21 mouse cellular contexts compared by ENCODE assay signal in the genomic region with DNA sequence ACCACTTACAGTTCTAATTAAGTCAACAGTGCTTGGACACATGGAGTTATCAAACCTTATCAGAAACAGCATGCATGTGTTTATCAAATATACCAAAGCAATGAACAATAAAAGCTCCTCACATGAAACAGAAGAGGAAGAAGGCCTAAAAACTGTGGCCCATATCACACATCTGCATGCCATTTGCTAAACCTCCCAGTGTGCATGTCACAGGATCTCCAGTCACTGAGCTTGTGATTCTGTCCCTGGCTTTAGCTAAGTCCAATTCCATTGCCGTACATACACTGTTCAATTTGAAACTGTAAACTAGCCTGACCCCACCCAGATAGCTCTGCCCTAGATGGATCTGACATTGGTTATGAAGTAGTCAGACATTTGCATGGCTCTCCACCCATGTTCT. TPM values are rescaled to one million over a fixed set of nuclear protein-coding genes. Genes with fewer than 3 reads are reported as not detected.
DNase-seq lines count a peak whose midpoint lies in the region; ATAC-seq and TF ChIP-seq lines count a peak whose summit lies in the region.
"Had no signal": no experiment of that assay in that cellular context is flagged by ENCODE, and none has a peak within 500 bp of the region (broad histone marks: within the 10 kb centered on the region; RNA-seq: fewer than 3 reads in every experiment).

No protein-coding gene starts in this region.

- DNase-seq in liver, embryonic 11.5 days (ENCODE audit: low spot score), result no peak
- DNase-seq in liver, result no peak
- no peak for DNase-seq in liver, embryonic 14.5 days (ENCODE audit: low read depth in 3 of 3, low spot score in 3 of 3)
- no peak for DNase-seq in layer of hippocampus, postnatal 10 days (ENCODE audit: low spot score in 2 of 2)
- no peak for DNase-seq in lung, postnatal 0 days (ENCODE audit: low spot score)
- DNase-seq in gastrocnemius, postnatal 25 days, result no peak
- DNase-seq: adrenal gland, postnatal 14 days; B cell, adult 2 months; cerebellum, adult 18-20 months; cerebellum, adult 9-11 months; cerebellum, postnatal 36 days; gastrocnemius, postnatal 14 days; heart, postnatal 36 days had no signal

- H3K27ac ChIP-seq in liver, embryonic 11.5 days (ENCODE audit: low read depth, low read length), result no peak overlapping the region
- no peak overlapping the region for H3K27ac ChIP-seq in liver, embryonic 14.5 days
- H3K27ac ChIP-seq in lung, postnatal 0 days (ENCODE audit: low read length), result no peak overlapping the region
- H3K27ac ChIP-seq: embryonic facial prominence, embryonic 10.5 days; forebrain, embryonic 15.5 days; heart, embryonic 13.5 days; hindbrain, embryonic 15.5 days had no signal

- TF ChIP-seq EP300 in liver, embryonic 14.5 days (IDR thresholded peaks at IDR 0.05; ENCODE audit: low read depth), result no peak
- TF ChIP-seq EP300 in lung, postnatal 0 days (IDR thresholded peaks at IDR 0.05), result no peak

- no peak overlapping the region for H3K4me2 ChIP-seq in liver, embryonic 11.5 days
- H3K4me2 ChIP-seq in liver, embryonic 14.5 days (ENCODE audit: low read depth), result no peak overlapping the region
- H3K4me2 ChIP-seq in lung, postnatal 0 days (replicated peaks; ENCODE audit: low read depth, low read length), result no peak overlapping the region
- H3K4me2 ChIP-seq: forebrain, embryonic 15.5 days; heart, embryonic 13.5 days; hindbrain, embryonic 15.5 days had no signal

- 64% methylated on average over 1 of the region's 1 CpGs for WGBS in liver, embryonic 11.5 days
- WGBS in liver, embryonic 14.5 days (ENCODE audit: insufficient replicate concordance), result 33% methylated on average over 1 of the region's 1 CpGs
- 81% methylated on average over 1 of the region's 1 CpGs for WGBS in lung, postnatal 0 days

- no peaks in the 10 kb centered on the region for H3K9me3 ChIP-seq in liver, embryonic 11.5 days (ENCODE audit: control insufficient read depth, low read length)
- H3K9me3 ChIP-seq in liver, embryonic 14.5 days (ENCODE audit: control insufficient read depth, low read length), result no peaks in the 10 kb centered on the region
- H3K9me3 ChIP-seq in lung, postnatal 0 days (ENCODE audit: low read length), result no peaks in the 10 kb centered on the region
- H3K9me3 ChIP-seq: embryonic facial prominence, embryonic 10.5 days; forebrain, embryonic 15.5 days; heart, embryonic 13.5 days; hindbrain, embryonic 15.5 days had no signal

- no peaks in the 10 kb centered on the region; the same call in 1 of the 2 replicates for H3K4me1 ChIP-seq in liver, embryonic 11.5 days (replicated peaks; ENCODE audit: control insufficient read depth, insufficient read depth, low read length)
- H3K4me1 ChIP-seq in liver, embryonic 14.5 days (replicated peaks; ENCODE audit: control insufficient read depth in 2 of 2, insufficient read depth in 2 of 2, low read length in 1 of 2), result peaks cover 2 to 5% of the 10 kb centered on the region in 2 experiments; a peak in 3 of 4 replicates
- no peaks in the 10 kb centered on the region for H3K4me1 ChIP-seq in lung, postnatal 0 days (ENCODE audit: insufficient read depth, low read depth, low read length)
- H3K4me1 ChIP-seq: embryonic facial prominence, embryonic 10.5 days; forebrain, embryonic 15.5 days; hindbrain, embryonic 15.5 days had no signal

- ATAC-seq in liver, embryonic 11.5 days (replicated peaks; ENCODE audit: low FRiP score), result peak; percentile 45; the same call in 1 of the 2 replicates
- ATAC-seq in liver, embryonic 14.5 days (ENCODE audit: insufficient read depth), result peak; percentile 75
- peak; percentile 96 for ATAC-seq in megakaryocyte progenitor cell, adult 5-6 weeks (replicated peaks; ENCODE audit: poor library complexity)
- no peak for ATAC-seq in lung, postnatal 0 days
- ATAC-seq: activated CD4-positive, CD25-positive, alpha-beta regulatory T cell, adult 4 months; forebrain, embryonic 15.5 days; Patski had no signal

- H3K36me3 ChIP-seq in liver, embryonic 11.5 days (ENCODE audit: control insufficient read depth, insufficient read depth, low read length), result no peaks in the 10 kb centered on the region
- H3K36me3 ChIP-seq in liver, embryonic 14.5 days (replicated peaks; ENCODE audit: control insufficient read depth, insufficient read depth, low read depth), result no peaks in the 10 kb centered on the region
- H3K36me3 ChIP-seq in lung, postnatal 0 days (ENCODE audit: insufficient read depth, low read length), result no peaks in the 10 kb centered on the region
- H3K36me3 ChIP-seq: embryonic facial prominence, embryonic 10.5 days; forebrain, embryonic 15.5 days; heart, embryonic 13.5 days; hindbrain, embryonic 15.5 days had no signal

- no peak overlapping the region for H3K9ac ChIP-seq in liver, embryonic 11.5 days (ENCODE audit: low read depth, low read length)
- H3K9ac ChIP-seq in liver, embryonic 14.5 days (replicated peaks), result no peak overlapping the region
- H3K9ac ChIP-seq in lung, postnatal 0 days (replicated peaks; ENCODE audit: low read depth), result no peak overlapping the region
- H3K9ac ChIP-seq: forebrain, embryonic 15.5 days; heart, embryonic 13.5 days; hindbrain, embryonic 15.5 days had no signal

- no peaks in the 10 kb centered on the region for H3K27me3 ChIP-seq in liver, embryonic 11.5 days (replicated peaks; ENCODE audit: control insufficient read depth, insufficient read depth, low read length)
- H3K27me3 ChIP-seq in liver, embryonic 14.5 days (ENCODE audit: control insufficient read depth, insufficient read depth, low read length), result no peaks in the 10 kb centered on the region
- no peaks in the 10 kb centered on the region for H3K27me3 ChIP-seq in lung, postnatal 0 days (replicated peaks; ENCODE audit: insufficient read depth, low read length)
- H3K27me3 ChIP-seq: forebrain, embryonic 15.5 days; heart, embryonic 13.5 days; hindbrain, embryonic 15.5 days; Patski had no signal

- no peak for TF ChIP-seq CTCF in liver, embryonic 14.5 days (IDR thresholded peaks at IDR 0.05; ENCODE audit: low read depth)
- no peak for TF ChIP-seq CTCF in lung, postnatal 0 days (IDR thresholded peaks at IDR 0.05)

- no peak overlapping the region for H3K4me3 ChIP-seq in liver, embryonic 11.5 days (ENCODE audit: low read depth, low read length)
- H3K4me3 ChIP-seq in liver, embryonic 14.5 days (ENCODE audit: insufficient read depth in 1 of 2, low read depth in 2 of 2, low read length in 2 of 2), result no peak overlapping the region
- no peak overlapping the region for H3K4me3 ChIP-seq in lung, postnatal 0 days (ENCODE audit: low read depth, low read length)
- H3K4me3 ChIP-seq: embryonic facial prominence, embryonic 10.5 days; erythroblast, embryonic 14.5 days; forebrain, embryonic 15.5 days; heart, embryonic 13.5 days; hindbrain, embryonic 15.5 days had no signal

RNA-seq across cellular contexts. Expression of gene Akt3, which starts 9.6 kb away (rescaled TPM):
- polyA plus RNA-seq in liver, embryonic 11.5 days (2014; fragmentation: Nextera tagmentation; extraction: Ambion mirVana), result 3.5 and 4.3 TPM in 2 replicates
- polyA plus RNA-seq in liver, embryonic 14.5 days (2012; rRNA removed), result 0.88 and 1.1 TPM in 2 replicates
- polyA plus RNA-seq in liver, embryonic 14.5 days (2014; fragmentation: Nextera tagmentation; extraction: Ambion mirVana), result 0.49 and 0.56 TPM in 2 replicates
- total RNA-seq in megakaryocyte progenitor cell, adult 5-6 weeks (2015), result 35.5 and 39.3 TPM in 2 replicates
- total RNA-seq in megakaryocyte progenitor cell, adult 5-6 weeks (2017), result 48.1 and 49.0 TPM in 2 replicates
- 100 to 1,000 TPM; 326 to 338 TPM for total RNA-seq in layer of hippocampus, postnatal 10 days (2021)
- 4.0 and 5.0 TPM in 2 replicates for polyA plus RNA-seq in lung, postnatal 0 days (2015; fragmentation: Nextera tagmentation; extraction: Ambion mirVana)
- total RNA-seq in gastrocnemius, postnatal 25 days (2021), result 10 to 100 TPM; 10.4 to 14.0 TPM
- polyA plus RNA-seq: erythroblast, embryonic 14.5 days had no signal

Comparison
In these comparisons a context has a peak if more than half of its experiments do, and no peak if none do; other contexts are left out.
1. RNA of gene Akt3, which starts 9.6 kb away (total RNA-seq): 326 to 338 TPM in layer of hippocampus, postnatal 10 days; 35.5 to 49.0 TPM in megakaryocyte progenitor cell, adult 5-6 weeks and 10.4 to 14.0 TPM in gastrocnemius, postnatal 25 days; every median in the first group is over 4 times any median in the second.